Mouse (Mus musculus) adrenal gland, postnatal 36 days (tissue): Measurements from ENCODE around the gene Rere. TPM values are rescaled to one million over a fixed set of nuclear protein-coding genes. Genes with fewer than 3 reads are reported as not detected.

Experiments used
- DNase-seq, 2 experiments: peaks; one replicate each; pipeline ENCODE4 v3.0.0; 2021; ENCODE audit warnings: mixed read lengths in 1 of 2
- long read RNA-seq, 2 experiments: library from polyadenylated mRNA; stranded (forward); transcript quantifications; one replicate each; pipeline ENCODE4 v2.0.0; 2021; ENCODE audit warnings: borderline sequencing depth in 2 of 2
- total RNA-seq, 2 experiments: library from RNA; stranded (reverse); gene quantifications; 2 replicates each; pipeline ENCODE4 v1.2.3; 2021

The Rere gene
- 100 to 1,000 TPM; 114 to 116 TPM for total RNA-seq
- long read RNA-seq, experiment 1, partial matches to known transcripts, result 5 of 22 reads
- long read RNA-seq, experiment 1, other reads (novel, unspliced or antisense), result 14 of 22 reads
- long read RNA-seq, experiment 2, partial matches to known transcripts, result 0 of 8 reads
- long read RNA-seq, experiment 2, other reads (novel, unspliced or antisense), result 6 of 8 reads

DNA sequence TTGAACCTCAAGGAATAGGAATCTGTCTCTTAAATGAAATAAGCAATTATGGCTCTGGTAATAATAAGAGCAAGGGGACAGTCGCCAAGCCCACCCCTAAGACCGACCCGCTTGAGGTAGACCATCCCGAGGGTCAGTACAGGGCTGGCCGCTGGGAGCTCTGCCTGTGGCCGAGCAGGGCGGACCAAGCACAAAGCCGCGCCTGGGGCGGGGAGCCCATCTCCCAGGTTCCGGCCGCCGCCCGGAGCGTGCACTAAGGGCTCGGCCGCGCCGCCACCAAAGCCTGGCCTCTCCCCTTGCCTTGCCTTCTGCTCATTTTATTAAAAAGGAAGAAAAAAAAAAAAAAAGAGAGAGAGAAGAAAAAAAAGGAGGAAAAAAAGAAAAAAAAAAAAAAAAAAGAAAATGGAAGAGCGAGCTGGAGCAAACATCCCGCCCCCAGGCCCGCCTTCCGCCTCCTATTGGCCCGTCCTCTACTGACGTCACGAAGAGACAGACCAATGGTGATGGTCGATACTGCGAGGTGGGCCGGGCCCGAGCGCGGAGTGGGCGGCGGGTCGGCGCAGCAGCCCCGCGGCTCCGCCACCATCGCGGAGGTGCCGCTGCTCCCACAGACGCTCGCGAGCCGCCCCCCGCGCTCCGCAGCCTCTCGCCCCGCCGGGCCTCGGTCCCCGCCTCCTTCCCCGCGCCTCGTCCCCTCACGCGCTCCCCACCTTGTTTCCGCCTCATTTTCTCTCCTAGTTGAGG lies at the start of gene Rere:
TSS of gene Rere (plus strand) at position 629 of the 744 bp plus-strand sequence.
- DNase-seq, result peak; percentile 97 to 98

DNA sequence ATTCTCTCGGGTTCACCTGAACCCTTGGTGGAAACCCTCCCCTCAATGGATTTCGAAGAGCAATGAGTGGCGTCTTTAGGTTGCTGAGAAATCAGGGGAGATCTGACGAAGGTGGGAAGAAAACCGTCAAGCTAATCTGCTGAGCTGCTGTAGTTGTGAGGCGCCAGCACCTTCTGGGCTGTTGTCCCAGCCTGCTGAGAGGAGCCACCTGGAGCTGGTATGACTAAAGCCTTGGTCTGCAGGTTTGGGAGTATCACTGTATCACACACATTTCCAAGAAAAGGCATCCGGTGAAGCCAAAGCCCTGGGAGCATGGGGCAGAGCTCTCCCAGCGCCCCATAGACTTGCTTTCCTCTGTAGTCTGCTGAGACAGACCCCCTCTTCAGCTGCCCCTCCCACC lies 49.6 kb upstream of the Rere start:
- DNase-seq, result no peak

GRCm38 (mm10) chr4:150234599-150235327 lies 46.7 kb upstream of the Rere start:
- no peak for DNase-seq

DNA sequence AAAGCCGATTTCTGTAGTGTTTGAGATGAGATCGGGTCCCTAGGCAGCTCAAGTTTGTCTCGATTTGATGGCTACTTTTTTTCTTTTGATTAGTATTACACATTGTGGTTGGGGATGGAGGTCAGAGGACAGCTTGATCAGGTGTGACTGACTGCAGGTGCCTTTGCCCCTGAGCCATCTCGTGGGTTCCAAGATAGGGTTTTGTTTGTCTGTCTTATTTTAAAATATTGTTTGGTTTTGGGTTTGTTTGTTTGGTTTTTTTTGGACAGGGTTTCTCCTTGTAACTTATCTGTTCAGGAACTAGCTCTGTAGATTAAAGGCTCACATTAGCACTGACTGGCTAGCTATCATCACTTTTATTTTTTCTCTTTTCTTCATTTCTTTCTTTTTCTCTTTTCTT lies 45.9 kb upstream of the Rere start:
- DNase-seq, result no peak

DNA sequence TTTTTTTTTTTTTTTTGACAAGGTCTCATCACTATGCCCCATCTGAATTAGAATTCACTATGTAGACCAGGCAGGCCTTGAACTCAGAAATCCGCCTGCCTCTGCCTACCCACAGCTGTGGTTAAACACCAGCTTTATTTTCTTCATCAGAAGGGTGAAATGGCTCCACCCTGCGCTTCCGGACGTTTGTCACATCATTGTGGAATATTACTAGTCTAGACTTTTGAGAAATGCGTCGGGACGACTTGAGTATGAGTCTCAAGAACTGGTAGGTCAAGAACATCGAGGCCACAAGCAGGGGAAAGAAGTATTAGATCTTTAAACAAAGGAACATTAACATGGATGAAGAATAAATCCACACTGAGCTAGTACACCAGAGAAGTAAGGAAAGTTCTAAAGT lies 45.4 kb upstream of the Rere start:
- no peak for DNase-seq

- DNase-seq, result peak; percentile 96 to 98
These were observed 44.6 kb upstream of the Rere start, which contains the start of gene Eno1 for GRCm38 (mm10) chr4:150236521-150237481. Gene Eno1, plus strand, starts transcription at chr4:150236721.

- DNase-seq, result peak; percentile 52 to 61
These were observed 43.6 kb upstream of the Rere start for GRCm38 (mm10) chr4:150237636-150238361.

DNA sequence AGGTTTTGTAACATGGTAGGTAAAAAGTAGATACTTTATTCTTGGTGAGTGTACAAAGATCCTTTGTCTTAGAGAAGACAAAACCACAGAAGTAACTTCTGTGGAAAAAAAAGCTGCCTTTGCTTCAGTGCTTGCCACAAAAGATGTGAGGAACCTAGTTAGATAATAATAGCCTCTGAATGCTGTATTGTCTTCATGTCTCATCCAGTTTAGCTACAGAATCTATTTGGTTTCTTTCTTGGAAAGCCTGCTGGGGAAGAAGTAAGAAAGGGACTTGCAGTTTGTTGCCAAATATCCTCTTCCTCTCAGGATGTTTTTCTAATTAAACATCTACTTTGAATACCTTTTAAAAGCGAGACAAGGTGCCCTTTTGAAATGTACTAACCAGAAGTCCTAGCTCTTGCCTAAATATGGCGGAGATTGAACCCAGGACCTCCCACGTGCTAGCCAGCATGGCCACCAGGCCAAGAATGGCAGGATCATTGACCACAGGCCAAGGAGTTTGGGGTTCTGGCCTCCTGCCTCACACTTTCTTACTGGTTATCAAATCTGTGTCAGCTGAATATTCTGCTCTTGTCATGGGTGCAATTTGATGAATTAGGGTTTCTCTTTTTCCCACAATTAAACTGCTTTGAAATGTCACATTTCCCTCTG lies 42.9 kb upstream of the Rere start:
- DNase-seq, result peak in 1 of 2 experiments; percentile 34

DNA sequence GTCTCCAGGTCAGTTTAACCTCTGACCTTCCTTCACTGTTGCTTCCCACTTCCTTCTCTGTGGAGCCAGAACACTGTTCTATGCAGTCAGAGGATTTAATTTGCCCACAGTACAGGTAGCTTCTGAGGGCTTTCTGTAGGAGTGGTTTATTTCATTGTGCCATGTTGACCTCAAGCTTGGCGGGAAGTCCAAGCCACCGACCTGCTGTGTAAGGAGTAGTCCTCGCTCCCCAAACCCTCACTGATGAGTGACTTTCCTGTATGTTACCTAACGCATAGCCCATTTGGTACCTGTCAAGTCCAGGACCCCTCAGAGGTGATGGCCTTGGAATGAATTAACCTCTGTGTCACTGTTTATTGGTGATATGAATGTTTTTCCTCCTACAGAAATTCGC lies 42.4 kb upstream of the Rere start:
- no peak for DNase-seq

DNA sequence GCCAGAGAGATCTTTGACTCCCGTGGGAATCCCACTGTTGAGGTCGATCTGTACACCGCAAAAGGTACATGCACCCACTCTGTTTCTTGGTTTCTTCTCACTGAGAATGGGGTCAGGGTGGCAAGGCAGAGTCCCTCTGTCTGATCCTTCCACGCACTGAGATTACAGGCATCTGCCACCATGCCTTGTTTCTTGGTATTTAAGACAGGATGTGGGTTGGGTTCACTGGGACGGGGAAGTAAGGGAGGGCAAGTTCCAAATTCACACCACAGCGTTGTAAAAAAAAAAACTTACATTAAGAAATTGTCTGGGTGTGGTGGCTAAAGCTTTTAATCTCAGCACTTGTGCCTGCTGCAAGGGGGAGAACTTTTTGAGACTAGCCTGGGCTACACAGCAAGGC lies 41.9 kb upstream of the Rere start:
- no peak for DNase-seq

GRCm38 (mm10) chr4:150239951-150240368 lies 41.5 kb upstream of the Rere start:
- DNase-seq, result peak; percentile 66 to 67

GRCm38 (mm10) chr4:150240381-150240886 lies 41.0 kb upstream of the Rere start:
- no peak for DNase-seq

DNA sequence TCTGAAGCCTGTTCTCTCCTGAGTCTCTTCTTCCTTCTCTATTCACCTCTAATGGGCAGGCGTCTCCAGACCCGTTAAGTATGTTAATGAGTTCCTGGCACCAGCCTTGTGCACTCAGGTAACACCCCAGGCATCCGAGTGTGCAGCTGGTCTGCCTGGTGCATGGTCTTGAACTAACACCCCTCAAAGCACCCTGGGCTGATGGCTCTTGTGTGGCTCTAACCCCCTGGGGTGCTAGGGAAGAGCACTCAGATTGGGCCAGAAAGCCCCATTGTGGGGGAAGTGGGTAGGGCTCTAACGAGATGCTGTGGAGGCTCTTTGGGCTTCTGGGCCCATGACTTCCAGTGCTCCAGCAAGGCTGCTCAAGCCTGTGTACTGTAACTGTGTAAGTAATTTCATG lies 39.7 kb upstream of the Rere start:
- DNase-seq, result no peak

DNA sequence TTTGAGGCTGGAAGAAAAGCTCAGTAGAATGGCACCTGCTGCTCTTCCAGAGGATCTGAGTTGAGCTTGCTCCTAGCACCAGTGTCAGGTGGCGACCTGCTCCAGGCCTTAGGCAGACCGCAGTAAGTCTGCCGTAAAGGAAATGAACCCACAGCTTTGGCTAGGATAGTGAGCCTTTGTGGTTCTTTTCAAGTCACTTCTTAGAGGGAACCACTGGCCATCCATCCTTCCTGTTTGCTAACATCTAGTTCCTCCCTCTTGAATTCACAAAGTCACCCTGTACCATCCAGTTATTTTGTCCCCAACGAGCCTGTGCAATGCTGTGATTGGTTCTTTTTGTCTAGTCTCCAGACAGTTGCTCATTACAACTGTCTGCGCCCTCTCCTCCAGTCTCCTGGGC lies 38.7 kb upstream of the Rere start:
- DNase-seq, result no peak

DNA sequence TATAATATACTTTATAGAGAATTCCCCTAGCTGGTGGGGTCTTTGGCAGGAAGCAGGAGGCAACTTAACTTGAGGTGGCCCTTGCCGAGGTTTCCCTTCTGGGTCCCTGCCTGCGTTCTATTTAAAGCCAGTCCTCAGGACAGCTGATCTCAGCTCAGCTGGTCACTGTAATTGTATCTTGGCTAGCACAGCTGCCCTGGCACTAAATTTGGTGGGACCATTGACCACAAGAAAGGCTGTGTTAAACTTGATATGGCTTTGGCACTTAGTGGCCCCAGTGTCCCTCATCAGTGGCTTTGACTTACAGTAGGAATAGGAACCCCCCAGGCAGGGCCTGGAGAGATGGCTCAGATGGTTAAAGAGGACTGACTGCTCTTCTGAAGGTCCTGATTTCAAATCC lies 35.6 kb upstream of the Rere start:
- DNase-seq, result no peak

DNA sequence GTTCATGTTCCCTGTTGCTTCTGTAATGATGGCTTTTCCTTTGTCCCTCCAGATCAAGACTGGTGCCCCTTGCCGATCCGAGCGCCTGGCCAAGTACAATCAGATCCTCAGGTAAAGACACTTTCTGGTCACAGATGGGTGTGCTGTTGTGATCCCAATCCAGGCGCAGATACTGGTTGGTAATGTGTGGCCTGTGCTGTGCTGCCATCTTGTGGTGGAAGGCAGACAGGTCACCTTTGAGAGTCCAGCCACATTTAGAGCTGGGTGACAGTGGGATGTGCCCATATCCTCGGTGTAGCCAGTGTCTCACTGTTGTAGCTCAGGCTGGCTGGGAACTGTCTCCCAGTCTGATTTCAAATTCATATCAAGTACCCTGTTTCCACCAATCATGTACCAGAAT lies 33.4 kb upstream of the Rere start:
- peak; percentile 71 to 77 for DNase-seq

- DNase-seq, result no peak
These were observed 32.5 kb upstream of the Rere start for GRCm38 (mm10) chr4:150248917-150249316.

GRCm38 (mm10) chr4:150249731-150250270 lies 31.6 kb upstream of the Rere start:
- no peak for DNase-seq

DNA sequence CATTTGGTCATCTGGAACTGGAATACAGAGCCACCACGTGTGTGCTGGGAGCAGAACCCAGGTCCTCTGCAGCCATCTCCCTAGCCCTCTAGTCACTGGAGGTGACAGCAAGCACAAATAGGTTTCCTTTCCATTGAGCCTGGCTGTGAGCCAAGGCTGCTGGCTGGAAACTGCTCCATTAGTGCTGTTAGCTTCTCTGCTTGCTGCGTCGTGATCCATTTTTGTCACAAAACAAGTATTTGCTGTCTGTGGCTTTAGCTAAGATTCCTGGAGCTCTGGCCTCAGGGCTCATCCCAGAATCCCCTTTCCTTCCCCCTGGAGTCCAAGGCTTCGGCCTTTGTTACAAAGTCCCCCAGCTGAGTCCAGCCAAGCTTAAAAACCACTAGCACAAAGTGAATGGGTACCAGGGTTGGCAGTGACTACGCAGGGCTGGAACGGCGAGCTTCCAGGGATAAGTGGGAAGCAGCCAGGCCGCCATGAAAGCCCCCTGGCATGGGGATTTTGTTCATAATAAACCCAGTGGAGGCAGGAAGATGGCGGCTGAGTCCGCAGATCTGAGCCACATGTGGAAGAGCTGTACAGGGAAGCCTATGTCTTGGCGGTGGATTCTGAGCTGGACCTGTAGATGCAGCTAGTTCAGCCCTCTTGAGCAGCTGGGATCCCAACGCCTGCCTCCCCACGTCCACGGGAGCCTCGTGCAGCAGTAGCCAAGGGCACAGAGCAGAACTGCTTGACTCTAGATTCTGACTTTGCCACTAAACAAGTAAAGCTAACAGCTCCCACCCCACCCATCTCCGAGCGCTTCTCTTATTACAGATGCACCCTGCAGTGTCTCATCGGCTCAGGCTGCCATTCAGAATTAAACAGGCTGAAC lies 30.7 kb upstream of the Rere start:
- DNase-seq, result peak in 1 of 2 experiments; percentile 55
